Mouse (Mus musculus) adrenal gland, postnatal 36 days (tissue): ENCODE data around the gene Gm20458. TPM values are rescaled to one million over a fixed set of nuclear protein-coding genes. Genes with fewer than 3 reads are reported as not detected.

Source experiments
- DNase-seq, 2 experiments: peaks; one replicate each; pipeline ENCODE4 v3.0.0; 2021; ENCODE audit warnings: mixed read lengths in 1 of 2
- total RNA-seq, 2 experiments: library from RNA; stranded (reverse); gene quantifications; 2 replicates each; pipeline ENCODE4 v1.2.3; 2021

The Gm20458 gene
- total RNA-seq, 2 experiments from 2014 or later = 5.0 to 8.4 TPM

- no peak for DNase-seq
These were observed 7.6 kb upstream of the Gm20458 start for GRCm38 (mm10) chr2:164453047-164453757.

GRCm38 (mm10) chr2:164453887-164454500 lies 6.8 kb upstream of the Gm20458 start:
- no peak for DNase-seq

GRCm38 (mm10) chr2:164454846-164455245 lies 5.9 kb upstream of the Gm20458 start:
- DNase-seq = peak; percentile 73 to 77

GRCm38 (mm10) chr2:164455421-164456190 lies 5.2 kb upstream of the Gm20458 start:
- peak; percentile 57 to 63 for DNase-seq

- no peak for DNase-seq
These were observed 4.4 kb upstream of the Gm20458 start for GRCm38 (mm10) chr2:164456413-164456812.

GRCm38 (mm10) chr2:164456864-164457300 lies 3.9 kb upstream of the Gm20458 start, which contains the start of gene Sys1:
Gene Sys1, plus strand, starts transcription at chr2:164456964.
- peak in 1 of 2 experiments; percentile 24 for DNase-seq

- no peak for DNase-seq
These were observed 2.8 kb upstream of the Gm20458 start for GRCm38 (mm10) chr2:164457942-164458341.

GRCm38 (mm10) chr2:164458535-164458934 lies 2.2 kb upstream of the Gm20458 start:
- DNase-seq = peak; percentile 72 to 73

- no peak for DNase-seq
These were observed 4.4 kb downstream of the Gm20458 start for GRCm38 (mm10) chr2:164465161-164465560.

GRCm38 (mm10) chr2:164466787-164467186 lies 6.0 kb downstream of the Gm20458 start:
- DNase-seq = no peak

- DNase-seq = peak; percentile 57 to 77
These were observed 9.5 kb downstream of the Gm20458 start for GRCm38 (mm10) chr2:164470254-164470653.

- no peak for DNase-seq
These were observed 12.9 kb downstream of the Gm20458 start, which contains the start of gene Trp53tg5 for GRCm38 (mm10) chr2:164473624-164474023. Gene Trp53tg5, minus strand, starts transcription at chr2:164473724.

- peak; percentile 43 to 48 for DNase-seq
These were observed 25.0 kb downstream of the Gm20458 start, which contains the start of gene Dbndd2 for GRCm38 (mm10) chr2:164485681-164486257. Gene Dbndd2, plus strand, starts transcription at chr2:164486106.

GRCm38 (mm10) chr2:164486258-164487114 lies 25.7 kb downstream of the Gm20458 start:
- DNase-seq = peak; percentile 69 to 85

GRCm38 (mm10) chr2:164487115-164487527 lies 26.4 kb downstream of the Gm20458 start:
- DNase-seq = no peak

GRCm38 (mm10) chr2:164487812-164488211 lies 27.0 kb downstream of the Gm20458 start:
- DNase-seq = no peak

GRCm38 (mm10) chr2:164494126-164494525 lies 33.4 kb downstream of the Gm20458 start:
- DNase-seq = no peak

GRCm38 (mm10) chr2:164496331-164496730 lies 35.6 kb downstream of the Gm20458 start:
- no peak for DNase-seq

GRCm38 (mm10) chr2:164496847-164497690 lies 36.3 kb downstream of the Gm20458 start, which contains the start of gene Pigt:
Gene Pigt, plus strand, starts transcription at chr2:164497520.
- DNase-seq = peak; percentile 92 to 93

GRCm38 (mm10) chr2:164497691-164498268 lies 37.0 kb downstream of the Gm20458 start:
- no peak for DNase-seq
